Mouse (Mus musculus) midbrain, embryonic 12.5 days (tissue): Measurements from ENCODE around the gene Fgfr2. TPM values are rescaled to one million over a fixed set of nuclear protein-coding genes. Genes with fewer than 3 reads are reported as not detected.
A peak's percentile ranks its signal among the peaks of the same experiment; 100 is the strongest.
"Not testable (repeated sequence)": the region's sequence is repeated elsewhere in the genome, so short reads cannot be mapped to it uniquely, and the experiment has no call there.

Experiments
- ATAC-seq: fragments of 200-750 bp; cut with Nextera tagmentation; 2 replicates; pipeline ENCODE4 v1.8.0; 2017; ENCODE audit warnings: low read depth, moderate TSS enrichment, moderate library complexity; ENCODE audit not compliant: low FRiP score
- H3K27ac ChIP-seq: fragments of 300-500 bp; sonication (generic); replicated peaks from 2 replicates; pipeline ENCODE4 v1.5.1; 2016; ENCODE audit warnings: mild to moderate bottlenecking
- H3K27me3 ChIP-seq: fragments of 300-500 bp; sonication (generic); 2 replicates; pipeline ENCODE4 v1.6.1; 2016; ENCODE audit warnings: mild to moderate bottlenecking
- H3K36me3 ChIP-seq: fragments of 300-500 bp; sonication (generic); 2 replicates; pipeline ENCODE4 v1.6.1; 2016
- H3K4me1 ChIP-seq: fragments of 300-500 bp; sonication (generic); 2 replicates; pipeline ENCODE4 v1.6.1; 2016
- H3K4me2 ChIP-seq: fragments of 300-500 bp; sonication (generic); replicated peaks from 2 replicates; pipeline ENCODE4 v1.6.1; 2016; ENCODE audit warnings: mild to moderate bottlenecking, moderate library complexity
- H3K4me3 ChIP-seq: fragments of 300-500 bp; sonication (generic); 2 replicates; pipeline ENCODE4 v1.5.1; 2016; ENCODE audit warnings: mild to moderate bottlenecking
- H3K9ac ChIP-seq: fragments of 300-500 bp; sonication (generic); replicated peaks from 2 replicates; pipeline ENCODE4 v1.6.1; 2016; ENCODE audit warnings: mild to moderate bottlenecking, moderate library complexity
- H3K9me3 ChIP-seq: fragments of 300-500 bp; sonication (generic); 2 replicates; pipeline ENCODE4 v1.6.1; 2016; ENCODE audit warnings: mild to moderate bottlenecking
- WGBS: fragments of 180-500 bp; shearing (Covaris S2); methylation state at CpG from one replicate; pipeline ENCODE4 v1.1.7; 2016; 5-methylcytosine and 5-hydroxymethylcytosine counted together
- polyA plus RNA-seq: library from polyadenylated mRNA; unstranded; fragments of >200 nt; fragmentation: Nextera tagmentation; extraction: Ambion mirVana; gene quantifications from 2 replicates; pipeline ENCODE4 v1.2.1, GENCODE M21; 2016

Gene Fgfr2
- polyA plus RNA-seq, 1 experiment from 2014 or later: 96.5 TPM

GRCm38 (mm10) chr7:130540176-130540575 is 2583.0 kb downstream of the Fgfr2 start:
- no peaks in the 10 kb centered on the region for H3K9me3 ChIP-seq
- peaks cover 5% of the 10 kb centered on the region; the same call in 1 of the 2 replicates for H3K4me1 ChIP-seq
- peaks cover 93% of the 10 kb centered on the region for H3K36me3 ChIP-seq
- ATAC-seq: no peak
- WGBS: 91% methylated on average over 7 of the region's 7 CpGs
- H3K27ac ChIP-seq: no peak overlapping the region
- no peak overlapping the region for H3K4me2 ChIP-seq
- no peak overlapping the region for H3K4me3 ChIP-seq
- no peak overlapping the region for H3K9ac ChIP-seq
- no peaks in the 10 kb centered on the region for H3K27me3 ChIP-seq

DNA sequence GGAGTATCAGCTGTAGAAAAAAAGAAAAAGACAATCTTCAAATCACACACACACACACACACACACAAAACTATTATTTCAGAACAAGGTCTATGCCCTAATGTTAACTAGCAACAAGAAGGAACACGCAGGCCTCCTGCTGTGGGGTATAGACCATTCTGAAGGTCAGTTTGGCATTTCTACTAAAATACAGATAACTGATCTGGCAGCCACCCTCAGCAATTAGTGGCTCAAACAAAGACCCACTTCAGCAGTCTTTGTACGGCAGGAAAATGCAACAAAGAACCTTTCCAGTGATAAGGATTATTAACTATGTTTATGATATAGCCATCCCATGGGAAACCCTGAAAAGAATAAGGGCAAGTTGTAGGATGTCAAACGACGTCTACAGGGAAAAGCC is 2586.1 kb downstream of the Fgfr2 start:
- no peaks in the 10 kb centered on the region for H3K27me3 ChIP-seq
- WGBS: 92% methylated on average over 4 of the region's 4 CpGs
- no peak overlapping the region for H3K9ac ChIP-seq
- no peaks in the 10 kb centered on the region for H3K9me3 ChIP-seq
- peaks cover 81% of the 10 kb centered on the region for H3K36me3 ChIP-seq
- no peak overlapping the region for H3K4me3 ChIP-seq
- H3K27ac ChIP-seq: no peak overlapping the region
- H3K4me2 ChIP-seq: no peak overlapping the region
- H3K4me1 ChIP-seq: no peaks in the 10 kb centered on the region
- ATAC-seq: no peak

DNA sequence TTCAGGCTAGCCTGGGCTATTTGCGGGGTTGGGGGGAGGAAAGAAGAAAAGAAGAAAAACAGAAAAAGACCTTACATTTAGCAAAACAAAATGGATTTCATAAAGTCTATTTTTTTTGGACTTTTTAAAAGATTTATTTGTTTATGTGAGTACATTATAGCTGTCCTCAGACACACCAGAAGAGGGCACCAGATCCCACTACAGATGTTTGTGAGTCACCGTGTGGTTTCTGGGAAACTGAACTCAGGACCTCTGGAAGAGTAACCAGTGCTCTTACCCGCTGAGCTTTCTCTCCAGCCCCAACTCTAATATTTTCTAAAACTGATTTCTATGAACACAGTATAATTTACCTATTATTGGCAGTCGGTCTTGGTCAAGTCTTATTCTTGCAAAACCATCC is 2588.0 kb downstream of the Fgfr2 start:
- Histone ChIP-seq H3K4me2 (no peak overlapping the region), H3K36me3 (peaks cover 75% of the 10 kb centered on the region), H3K9ac (no peak overlapping the region), H3K4me1 (no peaks in the 10 kb centered on the region), H3K4me3 (no peak overlapping the region), H3K9me3 (no peaks in the 10 kb centered on the region), H3K27ac (no peak overlapping the region), H3K27me3 (no peaks in the 10 kb centered on the region)
- no peak for ATAC-seq
- 91% methylated on average over 4 of the region's 4 CpGs for WGBS

DNA sequence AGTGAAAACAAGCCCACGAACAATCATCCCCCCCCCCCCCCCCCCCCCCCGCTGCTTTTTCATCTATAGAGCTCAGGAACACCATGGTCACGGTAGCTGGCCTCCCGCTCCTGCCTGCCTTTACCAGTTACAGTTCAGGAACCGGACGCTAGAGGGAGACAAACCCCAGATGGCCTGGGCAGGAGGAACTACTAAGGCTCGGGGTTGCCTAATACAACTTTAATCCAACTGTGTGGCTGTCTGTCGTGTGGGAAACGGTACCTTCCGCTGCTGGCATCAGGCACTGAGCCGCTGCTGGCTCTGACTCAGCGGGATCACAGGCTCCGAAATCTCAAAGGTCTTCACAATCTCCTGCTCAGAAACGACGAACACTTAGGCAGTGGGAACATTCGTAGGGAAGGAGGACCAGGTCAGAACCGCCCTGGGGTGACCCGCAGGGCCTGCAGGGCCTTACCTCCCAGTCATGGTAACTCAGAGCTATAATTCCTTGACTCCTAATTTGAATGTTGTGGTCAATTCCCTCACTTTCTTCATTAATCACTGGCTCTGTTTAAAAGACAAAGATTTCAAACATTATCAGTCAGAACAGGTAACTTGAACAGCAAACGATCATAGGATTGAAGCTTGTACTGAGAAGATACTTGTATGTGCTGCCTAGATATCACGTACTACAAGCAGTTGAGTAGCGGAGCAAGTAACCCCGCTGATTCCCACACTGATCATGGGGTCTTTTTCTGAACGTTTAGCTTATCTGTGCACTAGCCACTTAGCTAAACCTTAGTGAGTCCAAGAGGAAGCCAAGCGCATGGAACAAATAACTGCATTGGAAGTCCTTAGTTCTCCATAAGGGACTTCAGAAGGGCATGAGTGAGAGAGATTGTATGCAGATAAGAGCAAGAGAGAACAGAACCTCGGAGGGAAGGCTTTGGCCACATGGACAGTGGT is 2589.6 kb downstream of the Fgfr2 start:
- Histone ChIP-seq H3K9me3 (no peaks in the 10 kb centered on the region), H3K27ac (0 out of 2 replicates have a peak overlapping the region, but pooled peaks have one; percentile 11), H3K27me3 (no peaks in the 10 kb centered on the region), H3K4me3 (no peak overlapping the region), H3K36me3 (peaks cover 65% of the 10 kb centered on the region), H3K4me2 (no peak overlapping the region), H3K4me1 (no peaks in the 10 kb centered on the region), H3K9ac (no peak overlapping the region)
- 48% methylated on average over 23 of the region's 25 CpGs for WGBS
- peak; percentile 73 for ATAC-seq

- not testable (repeated sequence) for ATAC-seq, H3K4me2 ChIP-seq, H3K4me1 ChIP-seq, H3K27ac ChIP-seq, H3K27me3 ChIP-seq, H3K9ac ChIP-seq, H3K9me3 ChIP-seq, H3K4me3 ChIP-seq
- WGBS: 97% methylated on average over 15 of the region's 15 CpGs
- H3K36me3 ChIP-seq: peaks cover 42% of the 10 kb centered on the region
These were observed 2592.0 kb downstream of the Fgfr2 start for GRCm38 (mm10) chr7:130531138-130531537.

GRCm38 (mm10) chr7:130527306-130527705 is 2595.8 kb downstream of the Fgfr2 start:
- no peak for ATAC-seq
- Histone ChIP-seq H3K36me3 (peaks cover 18% of the 10 kb centered on the region), H3K27me3 (no peaks in the 10 kb centered on the region)

GRCm38 (mm10) chr7:130523451-130523850 is 2599.7 kb downstream of the Fgfr2 start:
- Histone ChIP-seq H3K9ac (no peak overlapping the region), H3K4me1 (peaks cover 6% of the 10 kb centered on the region), H3K27ac (no peak overlapping the region), H3K36me3 (no peaks in the 10 kb centered on the region), H3K27me3 (no peaks in the 10 kb centered on the region), H3K4me3 (no peak overlapping the region), H3K9me3 (no peaks in the 10 kb centered on the region), H3K4me2 (no peak overlapping the region)
- no peak for ATAC-seq
- WGBS: 94% methylated on average over 8 of the region's 8 CpGs

More at GRCm38 (mm10) chr7:130527306-130527705, 2595.8 kb downstream of the Fgfr2 start:
- Histone ChIP-seq H3K27ac (no peak overlapping the region), H3K4me2 (no peak overlapping the region), H3K4me1 (no peaks in the 10 kb centered on the region), H3K9ac (no peak overlapping the region), H3K9me3 (no peaks in the 10 kb centered on the region), H3K4me3 (no peak overlapping the region)
- WGBS: 90% methylated on average over 9 of the region's 9 CpGs

DNA sequence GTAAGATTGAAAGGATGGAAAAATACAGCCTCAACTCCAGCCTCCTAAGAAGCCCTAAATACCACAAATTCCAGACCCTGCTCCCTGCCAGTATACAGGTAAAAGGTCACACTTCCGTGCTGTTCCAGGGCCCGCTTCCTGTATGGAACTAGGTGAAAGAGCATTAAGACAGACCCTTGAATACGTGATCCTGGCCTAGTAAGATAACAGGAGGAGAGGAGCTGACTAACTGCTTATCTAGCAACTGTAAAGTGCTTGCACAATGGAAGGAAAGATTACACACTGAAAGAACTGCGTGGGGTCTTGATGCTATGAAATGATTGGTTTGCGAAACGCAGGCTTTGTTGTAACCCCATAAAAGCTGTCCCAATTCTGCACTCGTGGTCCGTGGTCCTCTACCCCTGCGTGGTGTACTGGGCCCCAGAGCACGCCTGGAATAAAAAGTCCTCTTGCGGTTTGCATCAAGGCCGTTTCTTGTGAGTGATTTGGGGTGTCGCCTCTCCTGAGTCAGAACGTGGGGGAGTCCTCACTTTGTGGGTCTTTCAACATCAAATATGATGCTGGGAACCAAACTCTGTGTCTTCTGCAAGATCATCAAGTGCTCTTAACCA is 2602.2 kb downstream of the Fgfr2 start:
- Histone ChIP-seq H3K9ac (no peak overlapping the region), H3K27me3 (no peaks in the 10 kb centered on the region), H3K9me3 (no peaks in the 10 kb centered on the region), H3K4me1 (peaks cover 18% of the 10 kb centered on the region), H3K27ac (no peak overlapping the region), H3K4me3 (no peak overlapping the region), H3K4me2 (no peak overlapping the region), H3K36me3 (no peaks in the 10 kb centered on the region)
- 92% methylated on average over 14 of the region's 14 CpGs for WGBS
- ATAC-seq: no peak

- Histone ChIP-seq H3K4me3 (peak within 1 kb of the TSS; percentile 82), H3K36me3 (no peaks in the 10 kb centered on the region), H3K9ac (peak within 1 kb of the TSS; percentile 92), H3K4me1 (peaks cover 18% of the 10 kb centered on the region), H3K4me2 (peak within 1 kb of the TSS; percentile 73), H3K9me3 (no peaks in the 10 kb centered on the region), H3K27me3 (no peaks in the 10 kb centered on the region), H3K27ac (peak within 1 kb of the TSS; percentile 97)
- 19% methylated on average over 20 of the region's 20 CpGs for WGBS
- no peak for ATAC-seq
These were observed 2603.1 kb downstream of the Fgfr2 start, which contains the start of gene Ate1 for GRCm38 (mm10) chr7:130520049-130520425. Ate1 (minus strand) TSS chr7:130520369.

GRCm38 (mm10) chr7:130519096-130520048 is 2603.8 kb downstream of the Fgfr2 start:
- no peaks in the 10 kb centered on the region for H3K27me3 ChIP-seq
- H3K4me3 ChIP-seq: peak overlapping the region; percentile 82
- H3K36me3 ChIP-seq: 0 out of 2 replicates have a peak, but pooled peaks cover under 1% of the 10 kb centered on the region
- H3K27ac ChIP-seq: peak overlapping the region; percentile 97
- under 1% methylated on average over 90 of the region's 90 CpGs for WGBS
- peak overlapping the region; percentile 73 for H3K4me2 ChIP-seq
- H3K9me3 ChIP-seq: no peaks in the 10 kb centered on the region
- peak overlapping the region; percentile 92 for H3K9ac ChIP-seq
- peaks cover 18% of the 10 kb centered on the region for H3K4me1 ChIP-seq
- ATAC-seq: peak; percentile 98

GRCm38 (mm10) chr7:130518213-130519095 is 2604.7 kb downstream of the Fgfr2 start:
- H3K4me1 ChIP-seq: peaks cover 18% of the 10 kb centered on the region
- ATAC-seq: no peak
- H3K9ac ChIP-seq: peak overlapping the region; percentile 92
- H3K4me2 ChIP-seq: peak overlapping the region; percentile 73
- peak overlapping the region; percentile 97 for H3K27ac ChIP-seq
- 49% methylated on average over 26 of the region's 26 CpGs for WGBS
- peak overlapping the region; percentile 82 for H3K4me3 ChIP-seq
- H3K9me3 ChIP-seq: no peaks in the 10 kb centered on the region
- H3K36me3 ChIP-seq: peaks cover 7% of the 10 kb centered on the region
- H3K27me3 ChIP-seq: no peaks in the 10 kb centered on the region
